Mouse (Mus musculus) G1E-ER4 (cell line): Measurements from ENCODE around the gene Hes3. TPM values are rescaled to one million over a fixed set of nuclear protein-coding genes. Genes with fewer than 3 reads are reported as not detected.

Experiments used
- GATA1 ChIP-seq: IDR thresholded peaks from one replicate; pipeline ENCODE4 v1.8.0; 2012; ENCODE audit warnings: low read length, inconsistent platforms
- polyA plus RNA-seq: library from polyadenylated mRNA; stranded (reverse); fragments of >175 nt; gene quantifications from 2 replicates; pipeline ENCODE4 v1.2.3, GENCODE M21; 2012

The Hes3 gene
- polyA plus RNA-seq, 1 experiment: 0.05 TPM

GRCm38 (mm10) chr4:152257070-152257469 lies 34.4 kb downstream of the Hes3 start:
- no peak for TF ChIP-seq GATA1

- TF ChIP-seq GATA1: no peak
Measured at GRCm38 (mm10) chr4:152253183-152253759, 38.2 kb downstream of the Hes3 start.

GRCm38 (mm10) chr4:152250615-152251014 lies 40.8 kb downstream of the Hes3 start:
- TF ChIP-seq GATA1: no peak

GRCm38 (mm10) chr4:152247195-152247594 lies 44.3 kb downstream of the Hes3 start:
- no peak for TF ChIP-seq GATA1

- TF ChIP-seq GATA1: no peak
Measured at GRCm38 (mm10) chr4:152246011-152246410, 45.5 kb downstream of the Hes3 start.

GRCm38 (mm10) chr4:152244545-152245522 lies 46.6 kb downstream of the Hes3 start:
- no peak for TF ChIP-seq GATA1

- no peak for TF ChIP-seq GATA1
Measured at GRCm38 (mm10) chr4:152243969-152244368, 47.5 kb downstream of the Hes3 start.

GRCm38 (mm10) chr4:152243241-152243891 lies 48.1 kb downstream of the Hes3 start:
- TF ChIP-seq GATA1: no peak

GRCm38 (mm10) chr4:152239974-152240373 lies 51.5 kb downstream of the Hes3 start:
- no peak for TF ChIP-seq GATA1

Other genes starting within 250 kb of the Hes3 start
- 24.4 and 28.5 TPM in 2 replicates for gene Plekhg5, start 219.2 kb downstream of the Hes3 start, polyA plus RNA-seq
- gene Tnfrsf25, start 175.7 kb downstream of the Hes3 start, polyA plus RNA-seq: 0.15 and 0.27 TPM in 2 replicates
- gene Espn, start 139.3 kb downstream of the Hes3 start, polyA plus RNA-seq: 72.2 and 97.9 TPM in 2 replicates
- gene Hes2, start 132.8 kb downstream of the Hes3 start, polyA plus RNA-seq: 0.14 and 0.15 TPM in 2 replicates
- gene Acot7, start 113.5 kb downstream of the Hes3 start, polyA plus RNA-seq: 28.6 and 39.4 TPM in 2 replicates
- 0.11 and 0.15 TPM in 2 replicates for gene Gpr153, start 17.4 kb downstream of the Hes3 start, polyA plus RNA-seq
- gene Icmt, start 5.6 kb upstream of the Hes3 start, polyA plus RNA-seq: 29.6 and 30.0 TPM in 2 replicates
- gene Rnf207, start 27.3 kb upstream of the Hes3 start, polyA plus RNA-seq: not detected in 2 replicates
- gene Rpl22, start 34.1 kb upstream of the Hes3 start, polyA plus RNA-seq: 40.4 and 67.9 TPM in 2 replicates
- 0.04 TPM in 2 replicates for gene Chd5, start 47.0 kb upstream of the Hes3 start, polyA plus RNA-seq
- not detected in 2 replicates for gene Nphp4, start 185.0 kb upstream of the Hes3 start, polyA plus RNA-seq
- not detected in 2 replicates for gene Kcnab2, start 186.2 kb upstream of the Hes3 start, polyA plus RNA-seq